Mouse (Mus musculus) G1E (cell line): ENCODE results near the gene Coro1c.

ENCODE experiments used
- CTCF ChIP-seq: IDR thresholded peaks from 2 replicates; pipeline ENCODE4 v1.5.1; 2012; ENCODE audit warnings: low read depth, low read length, inconsistent platforms, mixed read lengths
- GATA1 ChIP-seq: IDR thresholded peaks from 2 replicates; pipeline ENCODE4 v1.6.1; 2012; ENCODE audit warnings: borderline replicate concordance, low read length, inconsistent platforms, mixed read lengths
- GATA2 ChIP-seq: IDR thresholded peaks from 2 replicates; pipeline ENCODE4 v1.6.1; 2012; ENCODE audit warnings: low read depth, low read length, inconsistent platforms, borderline replicate concordance
- POLR2AphosphoS5 ChIP-seq: IDR thresholded peaks from 2 replicates; pipeline ENCODE4 v1.6.1; 2012; ENCODE audit warnings: low read depth, low read length, inconsistent platforms; ENCODE audit not compliant: insufficient replicate concordance
- TAL1 ChIP-seq: conservative IDR thresholded peaks from 2 replicates; pipeline ENCODE4 v1.6.1; 2012; ENCODE audit warnings: low read depth, low read length, inconsistent platforms, mixed read lengths

DNA sequence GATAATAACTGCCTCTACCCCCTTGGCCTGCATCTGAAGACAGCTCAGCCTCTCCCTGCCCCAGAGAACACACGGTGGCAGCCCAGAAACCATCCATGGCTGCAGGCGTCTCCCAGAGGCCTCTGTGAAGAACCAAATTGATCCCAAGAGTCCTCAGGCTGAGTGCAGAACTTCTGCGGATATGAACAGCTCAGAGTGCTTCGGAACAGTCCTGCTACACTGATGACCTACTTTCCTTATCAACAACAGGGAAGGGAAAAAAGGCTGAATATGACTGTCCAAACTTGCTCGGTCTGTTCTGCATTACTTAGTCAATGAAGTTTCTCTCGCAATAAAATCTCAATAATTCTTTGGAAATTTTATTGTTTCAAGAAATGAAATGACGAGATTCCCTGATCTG, 16.6 kb downstream of the Coro1c start:
- TF ChIP-seq CTCF (no peak), GATA1 (no peak), TAL1 (no peak), GATA2 (no peak), POLR2AphosphoS5 (no peak)
